Mouse (Mus musculus) MEL (cell line): ENCODE data around the gene Vgf. TPM values are rescaled to one million over a fixed set of nuclear protein-coding genes. Genes with fewer than 3 reads are reported as not detected.

Source experiments
- DNase-seq: peaks from one replicate; pipeline ENCODE4 v3.0.0; 2011; ENCODE audit warnings: low read depth, low spot score
- H3K27ac ChIP-seq: 2 replicates; pipeline ENCODE4 v1.5.1; 2012; ENCODE audit warnings: low read depth, mild to moderate bottlenecking, control low read depth, low read length, moderate library complexity; ENCODE audit not compliant: control insufficient read depth
- H3K27me3 ChIP-seq, 2 experiments: fragments of 150-350 bp in 1 of 2; sonication (generic) in 1 of 2; 2 replicates each; pipeline ENCODE4 v1.6.1; 2012; ENCODE audit warnings: low read length in 2 of 2, mild to moderate bottlenecking in 2 of 2, improper control_type of control experiment in 1 of 2, moderate library complexity in 1 of 2; ENCODE audit not compliant: insufficient read depth in 2 of 2, control insufficient read depth in 1 of 2
- H3K36me3 ChIP-seq, 2 experiments: 2 replicates each; pipeline ENCODE4 v1.6.1; 2012 to 2014; ENCODE audit warnings: low read length in 2 of 2, improper control_type of control experiment in 1 of 2, inconsistent platforms in 1 of 2, mild to moderate bottlenecking in 1 of 2; ENCODE audit not compliant: insufficient read depth in 2 of 2, control insufficient read depth in 1 of 2
- H3K4me1 ChIP-seq, 2 experiments: fragments of 150-350 bp in 1 of 2; sonication (generic) in 1 of 2; 2 replicates each; pipeline ENCODE4 v1.6.1; 2012; ENCODE audit warnings: low read length in 2 of 2, improper control_type of control experiment in 1 of 2, mild to moderate bottlenecking in 1 of 2; ENCODE audit not compliant: insufficient read depth in 2 of 2, control insufficient read depth in 1 of 2
- H3K4me3 ChIP-seq, 2 experiments: fragments of 150-350 bp in 1 of 2; sonication (generic) in 1 of 2; 2 replicates each; pipeline ENCODE4 v1.5.1; 2012; ENCODE audit warnings: low read depth in 2 of 2, low read length in 2 of 2, mild to moderate bottlenecking in 2 of 2, moderate library complexity in 2 of 2, control low read depth in 1 of 2, improper control_type of control experiment in 1 of 2; ENCODE audit not compliant: control insufficient read depth in 1 of 2, insufficient read depth in 1 of 2
- H3K79me2 ChIP-seq: 2 replicates; pipeline ENCODE4 v1.6.1; 2012; ENCODE audit warnings: mild to moderate bottlenecking, low read length, moderate library complexity; ENCODE audit not compliant: control insufficient read depth, poor library complexity, insufficient read depth
- H3K9ac ChIP-seq: 2 replicates; pipeline ENCODE4 v1.6.1; 2012; ENCODE audit warnings: low read depth, mild to moderate bottlenecking, control low read depth, low read length, moderate library complexity; ENCODE audit not compliant: control insufficient read depth, poor library complexity, severe bottlenecking
- H3K9me3 ChIP-seq: fragments of 150-350 bp; sonication (generic); replicated peaks from 2 replicates; pipeline ENCODE4 v1.6.1; 2012; ENCODE audit warnings: mild to moderate bottlenecking, low read length, improper control_type of control experiment, moderate library complexity; ENCODE audit not compliant: insufficient read depth
- BHLHE40 ChIP-seq: IDR thresholded peaks from 2 replicates; pipeline ENCODE4 v1.6.1; 2012; ENCODE audit warnings: low read depth, mild to moderate bottlenecking, inconsistent platforms, low read length, improper control_type of control experiment, borderline replicate concordance
- CHD2 ChIP-seq: IDR thresholded peaks from 2 replicates; pipeline ENCODE4 v1.6.1; 2011; ENCODE audit warnings: low read length, improper control_type of control experiment
- CTCF ChIP-seq, 3 experiments: IDR thresholded peaks in 2 of 3; conservative IDR thresholded peaks in 1 of 3; 2 replicates each; pipeline ENCODE4 v1.5.1; 2011 to 2012; ENCODE audit warnings: low read length in 3 of 3, low read depth in 2 of 3, mild to moderate bottlenecking in 2 of 3, improper control_type of control experiment in 1 of 3, inconsistent platforms in 1 of 3, mixed read lengths in 1 of 3, moderate library complexity in 1 of 3; ENCODE audit not compliant: control insufficient read depth in 1 of 3, insufficient read depth in 1 of 3, poor library complexity in 1 of 3, severe bottlenecking in 1 of 3
- E2F4 ChIP-seq: IDR thresholded peaks from 2 replicates; pipeline ENCODE4 v1.6.1; 2011; ENCODE audit warnings: low read depth, low read length, improper control_type of control experiment, borderline replicate concordance
- ETS1 ChIP-seq: IDR thresholded peaks from 2 replicates; pipeline ENCODE4 v1.6.1; 2012; ENCODE audit warnings: low read depth, mild to moderate bottlenecking, inconsistent platforms, low read length, improper control_type of control experiment, moderate library complexity
- JUND ChIP-seq: IDR thresholded peaks from 2 replicates; pipeline ENCODE4 v1.6.1; 2011; ENCODE audit warnings: low read depth, mild to moderate bottlenecking, improper control_type of control experiment, low read length
- MAFK ChIP-seq: IDR thresholded peaks from 2 replicates; pipeline ENCODE4 v1.6.1; 2011; ENCODE audit warnings: low read depth, mild to moderate bottlenecking, low read length, improper control_type of control experiment, borderline replicate concordance
- MAZ ChIP-seq: IDR thresholded peaks from 2 replicates; pipeline ENCODE4 v1.6.1; 2012; ENCODE audit warnings: low read depth, mild to moderate bottlenecking, inconsistent platforms, low read length, improper control_type of control experiment
- MXI1 ChIP-seq: IDR thresholded peaks from 2 replicates; pipeline ENCODE4 v1.6.1; 2011; ENCODE audit warnings: mild to moderate bottlenecking, low read depth, low read length, improper control_type of control experiment
- MYB ChIP-seq: IDR thresholded peaks from 2 replicates; pipeline ENCODE4 v1.6.1; 2011; ENCODE audit warnings: mild to moderate bottlenecking, low read depth, low read length, improper control_type of control experiment
- SMC3 ChIP-seq: IDR thresholded peaks from 2 replicates; pipeline ENCODE4 v1.6.1; 2011; ENCODE audit warnings: low read depth, low read length, improper control_type of control experiment
- ZC3H11A ChIP-seq: IDR thresholded peaks from 2 replicates; pipeline ENCODE4 v1.6.1; 2012; ENCODE audit warnings: low read depth, mild to moderate bottlenecking, inconsistent platforms, low read length, improper control_type of control experiment
- ZKSCAN1 ChIP-seq: IDR thresholded peaks from 2 replicates; pipeline ENCODE4 v1.6.1; 2012; ENCODE audit warnings: low read depth, mild to moderate bottlenecking, inconsistent platforms, low read length, improper control_type of control experiment, moderate library complexity
- polyA plus RNA-seq, 2 experiments: library from polyadenylated mRNA; stranded (reverse) in 1 of 2; unstranded in 1 of 2; fragments of >175 nt in 1 of 2; fragments of >200 nt in 1 of 2; gene quantifications; 2 replicates each; pipeline versions ENCODE4 v1.2.1 to v1.2.4; 2012; ENCODE audit warnings: low replicate concordance in 2 of 2, low read depth in 1 of 2; ENCODE audit not compliant: insufficient read length in 2 of 2, insufficient read depth in 1 of 2, missing spikeins in 1 of 2
- total RNA-seq: library from RNA; depleted of rRNA; stranded (reverse); fragments of 300-350 nt; gene quantifications from 2 replicates; pipeline ENCODE4 v1.2.3, GENCODE M21; 2012

The Vgf gene
- total and polyA plus RNA-seq, 3 experiments: 0.42 to 1.4 TPM; not detected in 1

- no peak for TF ChIP-seq SMC3
- peak; percentile 76 for TF ChIP-seq MXI1
Observed at GRCm38 (mm10) chr5:137045402-137046323, 19.5 kb downstream of the Vgf start, which contains the start of gene Ap1s1 (continued).

- Histone ChIP-seq H3K4me1 (peaks cover 0 to 12% of the 10 kb centered on the region in 2 experiments), H3K27ac (no peak overlapping the region), H3K36me3 (peaks cover 2 to 3% of the 10 kb centered on the region in 2 experiments; a peak in 1 of 4 replicates), H3K4me3 (no peak overlapping the region), H3K9me3 (no peaks in the 10 kb centered on the region), H3K79me2 (peaks cover 14% of the 10 kb centered on the region), H3K27me3 (no peaks in the 10 kb centered on the region), H3K9ac (no peak overlapping the region)
- DNase-seq: no peak
- TF ChIP-seq MAFK: no peak
- TF ChIP-seq BHLHE40: no peak
- no peak for TF ChIP-seq ZKSCAN1
- no peak for TF ChIP-seq ETS1
Observed at GRCm38 (mm10) chr5:137046324-137046718, 20.1 kb downstream of the Vgf start.

GRCm38 (mm10) chr5:137046991-137047390, 20.8 kb downstream of the Vgf start:
- Histone ChIP-seq H3K27ac (no peak overlapping the region), H3K27me3 (no peaks in the 10 kb centered on the region), H3K9ac (no peak overlapping the region), H3K79me2 (peaks cover 14% of the 10 kb centered on the region), H3K4me3 (no peak overlapping the region), H3K4me1 (peaks cover 0 to 12% of the 10 kb centered on the region in 2 experiments), H3K9me3 (no peaks in the 10 kb centered on the region)
- DNase-seq: no peak
- TF ChIP-seq E2F4 (no peak), JUND (no peak), ZC3H11A (no peak), MAZ (no peak), MYB (no peak), CHD2 (no peak), CTCF (IDR thresholded peaks at IDR 0.05 in 2 of 3, conservative IDR thresholded peaks at IDR 0.05 in 1 of 3; ENCODE audit: control insufficient read depth in 1 of 3, insufficient read depth in 1 of 3, low read depth in 2 of 3, low read length in 3 of 3, poor library complexity in 1 of 3, severe bottlenecking in 1 of 3) (no peak)
- TF ChIP-seq, all 39 proteins: peak for 0
- peaks cover under 1 to 3% of the 10 kb centered on the region in 2 experiments; a peak in 1 of 4 replicates for H3K36me3 ChIP-seq
